Mouse (Mus musculus) T-helper 1 cell (primary cell): ENCODE data around the gene Gm3415.
"Not testable (repeated sequence)": the region's sequence is repeated elsewhere in the genome, so short reads cannot be mapped to it uniquely, and the experiment has no call there.

Experiments
- in situ Hi-C: fragments of 300-600 bp; cut with MboI, MseI; formaldehyde crosslinking; loops from one replicate; pipeline ENCODE4 v1.15.1; 2025; ENCODE audit warnings: high pct_unique_total_duplicates

The Gm3415 gene

GRCm38 (mm10) chr5:146599216-146599615, 43.3 kb downstream of the Gm3415 start:
- in situ Hi-C loops, result not testable (repeated sequence)

DNA sequence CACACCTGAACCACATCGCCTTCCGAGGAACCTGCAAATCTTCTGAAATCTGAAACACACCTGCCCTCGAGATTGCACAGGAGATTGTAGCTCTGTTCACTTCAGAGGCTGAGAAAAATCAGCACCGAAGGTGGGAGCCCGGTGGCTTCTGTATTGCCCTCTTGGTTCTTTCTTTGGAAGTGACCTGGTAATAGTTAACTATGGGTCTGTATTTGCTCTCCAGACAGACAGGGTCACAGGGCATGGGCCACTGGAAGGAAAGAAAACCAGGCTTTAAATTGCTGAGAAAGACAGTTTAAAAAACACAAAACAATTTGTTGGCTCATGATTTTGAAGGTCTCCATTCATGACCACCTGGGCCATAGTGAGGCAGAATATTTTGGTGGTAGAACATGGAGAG, 44.0 kb downstream of the Gm3415 start:
- in situ Hi-C loops, result no loop called here

DNA sequence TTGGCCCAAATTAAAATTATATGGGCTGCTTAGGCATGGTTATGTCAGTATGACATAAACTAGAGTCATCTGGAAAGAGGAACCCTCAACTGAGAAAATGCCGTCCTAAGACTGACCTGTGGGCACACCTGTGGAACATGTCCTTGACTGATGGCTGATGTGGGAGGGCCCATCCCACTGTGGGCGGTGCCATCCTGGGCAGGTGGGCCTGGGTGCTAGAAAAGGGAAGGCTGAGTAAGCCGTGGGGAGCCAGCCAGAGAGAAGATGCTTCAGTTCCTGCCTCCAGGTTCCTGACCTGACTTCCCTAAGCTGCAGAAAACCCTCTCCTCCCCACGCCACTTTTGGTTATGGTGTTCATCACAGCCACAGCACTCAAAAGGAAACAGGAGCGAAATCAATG, 50.3 kb downstream of the Gm3415 start:
- in situ Hi-C loops, result no loop called here

GRCm38 (mm10) chr5:146606895-146607294, 51.0 kb downstream of the Gm3415 start:
- in situ Hi-C loops, result no loop called here

- in situ Hi-C loops, result no loop called here
Measured at GRCm38 (mm10) chr5:146607816-146608215, 51.9 kb downstream of the Gm3415 start.
